Mouse (Mus musculus) stomach, postnatal 0 days (tissue): ENCODE measurements at regions not wholly inside any gene's neighbourhood (a gene's known extent, or its start where the extent isn't known, plus 50 kb on each side); places are given as distances from the start of the nearest gene placed in this dataset.

Experiments
- CTCF ChIP-seq: IDR thresholded peaks from 2 replicates; pipeline ENCODE4 v1.5.1; 2016; ENCODE audit warnings: antibody characterized with exemption, low read depth, mild to moderate bottlenecking, moderate library complexity
- EP300 ChIP-seq: optimal IDR thresholded peaks from 2 replicates; pipeline ENCODE3; 2016; ENCODE audit warnings: antibody characterized with exemption

DNA sequence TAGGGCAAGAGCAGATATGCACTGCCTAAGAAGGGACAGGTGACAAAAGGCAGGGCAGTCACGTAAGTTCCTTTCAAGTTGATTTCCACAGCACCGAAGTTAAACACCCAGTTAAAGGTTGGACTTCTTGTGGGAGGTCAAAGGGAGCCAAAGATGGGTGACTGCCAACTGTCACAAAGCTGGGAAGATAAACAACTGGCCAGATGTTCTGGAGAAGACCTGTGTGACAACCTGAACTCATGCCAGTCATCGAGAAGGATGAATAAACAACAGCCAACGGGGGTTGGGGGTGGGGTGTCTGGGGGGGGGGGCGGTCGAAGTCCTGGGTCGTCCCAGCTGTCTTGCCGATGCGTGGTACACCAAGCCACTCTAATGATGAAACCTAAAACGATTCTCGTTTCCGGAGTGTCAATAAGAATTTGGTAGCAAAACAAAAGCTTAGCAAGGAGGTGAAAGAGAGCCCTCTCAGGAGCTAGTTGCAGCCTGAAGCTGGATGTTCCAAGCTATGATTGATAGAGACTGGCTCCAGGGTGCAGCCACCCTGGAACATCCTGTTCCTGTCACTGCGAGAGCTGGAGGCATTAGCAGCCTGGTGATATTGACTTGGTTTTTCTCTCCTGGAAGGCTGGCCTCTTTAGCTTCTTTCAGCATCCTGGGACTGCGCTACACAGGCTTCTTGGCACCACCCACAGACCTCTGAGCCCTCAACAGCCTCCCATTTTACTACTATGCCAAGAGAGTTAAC lies 259.0 kb downstream of the Foxo1 start:
- TF ChIP-seq CTCF (no peak), EP300 (peak; percentile 35)
